9 mouse cellular contexts compared by ENCODE assay signal in the genomic region with DNA sequence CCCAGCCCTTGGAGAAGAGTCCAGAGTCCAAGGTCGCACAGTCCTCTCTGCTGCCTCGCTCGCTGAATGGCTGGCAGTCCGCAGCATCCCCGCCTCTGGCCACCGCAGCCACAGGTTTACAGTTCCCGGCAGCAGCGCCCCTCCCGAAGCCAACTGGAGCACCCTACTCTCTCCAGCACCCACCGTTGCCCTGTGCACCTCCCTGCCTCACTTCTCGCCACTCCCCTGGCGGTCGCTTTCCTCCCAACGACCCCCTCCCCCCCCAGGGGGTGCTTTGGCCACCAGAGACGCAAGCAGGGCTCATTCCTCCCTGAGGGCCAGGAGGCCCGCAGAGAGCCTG. TPM values are rescaled to one million over a fixed set of nuclear protein-coding genes. Genes with fewer than 3 reads are reported as not detected.
DNase-seq lines count a peak whose midpoint lies in the region; ATAC-seq lines count a peak whose summit lies in the region.
"Had no signal": no experiment of that assay in that cellular context is flagged by ENCODE, and none has a peak within 500 bp of the region (broad histone marks: within the 10 kb centered on the region; RNA-seq: fewer than 3 reads in every experiment).

TSS of gene Nxph1 (plus strand) at position 301 of the 340 bp plus-strand sequence.

- H3K4me1 ChIP-seq in embryonic facial prominence, embryonic 15.5 days = peaks cover 33% of the 10 kb centered on the region
- peaks cover 35% of the 10 kb centered on the region for H3K4me1 ChIP-seq in midbrain, embryonic 15.5 days

- H3K9ac ChIP-seq in embryonic facial prominence, embryonic 15.5 days = no peak within 1 kb of the TSS
- peak within 1 kb of the TSS; percentile 84 for H3K9ac ChIP-seq in midbrain, embryonic 15.5 days

- peak within 1 kb of the TSS; percentile 58 for H3K4me2 ChIP-seq in embryonic facial prominence, embryonic 15.5 days (replicated peaks)
- H3K4me2 ChIP-seq in midbrain, embryonic 15.5 days = peak within 1 kb of the TSS; percentile 87

- H3K27me3 ChIP-seq in embryonic facial prominence, embryonic 15.5 days = peaks cover 69% of the 10 kb centered on the region
- H3K27me3 ChIP-seq in midbrain, embryonic 15.5 days (replicated peaks) = peaks cover 29% of the 10 kb centered on the region

- H3K36me3 ChIP-seq in embryonic facial prominence, embryonic 15.5 days = no peaks in the 10 kb centered on the region
- H3K36me3 ChIP-seq in midbrain, embryonic 15.5 days (replicated peaks) = no peaks in the 10 kb centered on the region

- H3K4me3 ChIP-seq in embryonic facial prominence, embryonic 15.5 days (replicated peaks) = peak within 1 kb of the TSS; percentile 27
- H3K4me3 ChIP-seq in midbrain, embryonic 15.5 days = peak within 1 kb of the TSS; percentile 77

- 0% methylated on average over 16 of the region's 16 CpGs for WGBS in embryonic facial prominence, embryonic 15.5 days
- under 1% methylated on average over 16 of the region's 16 CpGs for WGBS in midbrain, embryonic 15.5 days

- 0 out of 2 replicates have a peak, but pooled peaks have one; percentile 39 for ATAC-seq in embryonic facial prominence, embryonic 15.5 days (ENCODE audit: insufficient number of reproducible peaks, low FRiP score, low TSS enrichment, low read depth)
- ATAC-seq in midbrain, embryonic 15.5 days (replicated peaks) = peak; percentile 43

- no peak for DNase-seq in layer of hippocampus, adult 18-20 months (ENCODE audit: low spot score in 2 of 2)
- DNase-seq in layer of hippocampus, adult 11-12 months (ENCODE audit: low spot score) = no peak
- no peak for DNase-seq in layer of hippocampus, postnatal 10 days (ENCODE audit: low spot score in 2 of 2)
- no peak for DNase-seq in yolk sac, embryonic 10.5 days (ENCODE audit: low spot score)
- no peak for DNase-seq in gastrocnemius, postnatal 4 days (ENCODE audit: low spot score in 2 of 2)
- DNase-seq in spleen, postnatal 10 days (ENCODE audit: low spot score in 2 of 2) = no peak

- H3K9me3 ChIP-seq in embryonic facial prominence, embryonic 15.5 days (replicated peaks) = no peaks in the 10 kb centered on the region
- no peaks in the 10 kb centered on the region for H3K9me3 ChIP-seq in midbrain, embryonic 15.5 days

- no peak within 1 kb of the TSS for H3K27ac ChIP-seq in embryonic facial prominence, embryonic 15.5 days (replicated peaks)
- H3K27ac ChIP-seq in midbrain, embryonic 15.5 days = peak within 1 kb of the TSS; percentile 87

RNA-seq across cellular contexts. Expression of gene Nxph1, which starts in this region (rescaled TPM):
- 10 to 100 TPM; 35.1 TPM for total RNA-seq in layer of hippocampus, adult 18-20 months (2021)
- polyA plus RNA-seq in embryonic facial prominence, embryonic 15.5 days (2015; fragmentation: Nextera tagmentation; extraction: Ambion mirVana) = 2.2 and 3.6 TPM in 2 replicates
- total RNA-seq in layer of hippocampus, postnatal 10 days (2021) = 10 to 100 TPM; 53.6 to 55.6 TPM
- 75.8 and 79.2 TPM in 2 replicates for polyA plus RNA-seq in midbrain, embryonic 15.5 days (2015; fragmentation: Nextera tagmentation; extraction: Ambion mirVana)
- total RNA-seq in gastrocnemius, postnatal 4 days (2021) = under 1 TPM; 0.12 to 0.16 TPM
- polyA plus RNA-seq: liver, adult 2 months had no signal

Comparison
In these comparisons a context has a peak if more than half of its experiments do, and no peak if none do; other contexts are left out.
1. RNA of gene Nxph1 (total RNA-seq): 53.6 to 55.6 TPM in layer of hippocampus, postnatal 10 days and 35.1 TPM in layer of hippocampus, adult 18-20 months; 0.12 to 0.16 TPM in gastrocnemius, postnatal 4 days; every median in the first group is over 10 times any median in the second.
2. RNA of gene Nxph1 (polyA plus RNA-seq): 75.8 to 79.2 TPM in midbrain, embryonic 15.5 days; 2.2 to 3.6 TPM in embryonic facial prominence, embryonic 15.5 days; every median in the first group is over 10 times any median in the second.